8 mouse cellular contexts compared by ENCODE assay signal in the genomic region with DNA sequence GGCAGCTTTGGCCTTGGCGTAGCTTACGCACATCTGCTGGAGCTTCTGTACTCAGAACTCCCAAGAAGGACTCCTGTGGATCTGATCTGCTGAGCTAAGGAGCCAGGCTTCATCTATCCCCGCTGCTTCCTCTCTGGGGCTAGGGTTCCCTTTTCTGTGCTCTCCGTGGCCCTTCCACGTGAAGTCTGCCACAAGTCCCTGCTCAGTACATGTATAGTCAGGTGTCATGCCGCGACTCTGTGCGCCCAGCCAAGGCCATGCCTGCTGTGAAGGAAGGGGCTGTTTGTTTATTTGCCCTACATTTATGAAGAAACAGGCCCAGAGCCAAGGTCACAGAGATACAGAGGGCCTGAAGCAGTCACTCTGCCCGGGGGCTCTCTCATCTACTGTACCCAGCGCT. TPM values are rescaled to one million over a fixed set of nuclear protein-coding genes. Genes with fewer than 3 reads are reported as not detected.
A peak's percentile ranks its signal among the peaks of the same experiment; 100 is the strongest.
DNase-seq lines count a peak whose midpoint lies in the region; ATAC-seq and TF ChIP-seq lines count a peak whose summit lies in the region.

No protein-coding gene starts in this region.

- peaks cover 40% of the 10 kb centered on the region for H3K27me3 ChIP-seq in forebrain, embryonic 14.5 days (replicated peaks; ENCODE audit: control insufficient read depth, insufficient read depth, low read length)
- H3K27me3 ChIP-seq in forebrain, embryonic 11.5 days (ENCODE audit: control insufficient read depth, insufficient read depth, low read length): peaks cover 52% of the 10 kb centered on the region
- peaks cover 3% of the 10 kb centered on the region; the same call in 1 of the 2 replicates for H3K27me3 ChIP-seq in lung, embryonic 16.5 days (ENCODE audit: control insufficient read depth, insufficient read depth, low read depth, low read length)
- peaks cover 29% of the 10 kb centered on the region for H3K27me3 ChIP-seq in liver, embryonic 16.5 days (ENCODE audit: control insufficient read depth, insufficient read depth, low read depth, low read length)

- no peak for ATAC-seq in forebrain, embryonic 14.5 days
- no peak for ATAC-seq in forebrain, embryonic 11.5 days (replicated peaks; ENCODE audit: low FRiP score)
- ATAC-seq in lung, embryonic 16.5 days (ENCODE audit: low read depth): no peak
- no peak for ATAC-seq in liver, embryonic 16.5 days (ENCODE audit: low read depth)

- H3K27ac ChIP-seq in forebrain, embryonic 14.5 days (ENCODE audit: low read depth, low read length): no peak overlapping the region
- no peak overlapping the region for H3K27ac ChIP-seq in forebrain, embryonic 11.5 days (ENCODE audit: low read depth, low read length)
- H3K27ac ChIP-seq in lung, embryonic 16.5 days (ENCODE audit: low read length): peak overlapping the region; percentile 66
- H3K27ac ChIP-seq in liver, embryonic 16.5 days (ENCODE audit: low read length): no peak overlapping the region

- peak overlapping the region; percentile 80; the same call in 1 of the 2 replicates for H3K4me2 ChIP-seq in forebrain, embryonic 14.5 days (ENCODE audit: low read length)
- H3K4me2 ChIP-seq in forebrain, embryonic 11.5 days (ENCODE audit: low read depth, low read length, severe bottlenecking): no peak overlapping the region
- no peak overlapping the region for H3K4me2 ChIP-seq in lung, embryonic 16.5 days (ENCODE audit: low read depth, low read length)
- no peak overlapping the region; the same call in 1 of the 2 replicates for H3K4me2 ChIP-seq in liver, embryonic 16.5 days (ENCODE audit: low read depth, low read length)

- no peaks in the 10 kb centered on the region for H3K36me3 ChIP-seq in forebrain, embryonic 14.5 days (ENCODE audit: control insufficient read depth, insufficient read depth, low read length)
- no peaks in the 10 kb centered on the region for H3K36me3 ChIP-seq in forebrain, embryonic 11.5 days (ENCODE audit: control insufficient read depth, insufficient read depth, low read length)
- no peaks in the 10 kb centered on the region for H3K36me3 ChIP-seq in lung, embryonic 16.5 days (ENCODE audit: control insufficient read depth, insufficient read depth, low read length)
- H3K36me3 ChIP-seq in liver, embryonic 16.5 days (ENCODE audit: control insufficient read depth, insufficient read depth): no peaks in the 10 kb centered on the region

- TF ChIP-seq CTCF in lung, adult 2 months (IDR thresholded peaks at IDR 0.05; ENCODE audit: insufficient read depth, low read length): no peak

- H3K9ac ChIP-seq in forebrain, embryonic 14.5 days (ENCODE audit: low read length): no peak overlapping the region
- H3K9ac ChIP-seq in forebrain, embryonic 11.5 days (ENCODE audit: low read length): no peak overlapping the region
- H3K9ac ChIP-seq in lung, embryonic 16.5 days (ENCODE audit: low read length): no peak overlapping the region
- peak overlapping the region; percentile 64; the same call in 1 of the 2 replicates for H3K9ac ChIP-seq in liver, embryonic 16.5 days (ENCODE audit: low read depth, low read length)

- peak overlapping the region; percentile 37; the same call in 1 of the 2 replicates for H3K4me3 ChIP-seq in forebrain, embryonic 14.5 days (ENCODE audit: low read depth, low read length)
- no peak overlapping the region for H3K4me3 ChIP-seq in forebrain, embryonic 11.5 days (ENCODE audit: low read depth, low read length)
- H3K4me3 ChIP-seq in lung, embryonic 16.5 days (ENCODE audit: low read length): no peak overlapping the region
- H3K4me3 ChIP-seq in lung, adult 2 months (replicated peaks; ENCODE audit: extremely low read depth, low read depth, low read length): no peak overlapping the region
- H3K4me3 ChIP-seq in liver, embryonic 16.5 days (ENCODE audit: low read depth, low read length): no peak overlapping the region

- TF ChIP-seq POLR2A in lung, adult 2 months (IDR thresholded peaks at IDR 0.05; ENCODE audit: borderline replicate concordance, extremely low read depth, low read depth, low read length): no peak

- WGBS in forebrain, embryonic 14.5 days: 51% methylated on average over 10 of the region's 10 CpGs
- 46% methylated on average over 10 of the region's 10 CpGs for whole genome bisulfite sequencing in forebrain, embryonic 11.5 days
- 39% methylated on average over 10 of the region's 10 CpGs for WGBS in lung, embryonic 16.5 days
- WGBS in lung, adult 2 months: 42% methylated on average over 10 of the region's 10 CpGs
- 39% methylated on average over 10 of the region's 10 CpGs for WGBS in liver, embryonic 16.5 days (ENCODE audit: insufficient replicate concordance)

- H3K9me3 ChIP-seq in forebrain, embryonic 14.5 days (replicated peaks; ENCODE audit: control insufficient read depth, low read length): no peaks in the 10 kb centered on the region
- H3K9me3 ChIP-seq in forebrain, embryonic 11.5 days (ENCODE audit: control insufficient read depth, low read length): no peaks in the 10 kb centered on the region
- no peaks in the 10 kb centered on the region for H3K9me3 ChIP-seq in lung, embryonic 16.5 days (ENCODE audit: control insufficient read depth, low read length)
- no peaks in the 10 kb centered on the region for H3K9me3 ChIP-seq in liver, embryonic 16.5 days (replicated peaks; ENCODE audit: control insufficient read depth, low read length)

- DNase-seq in forebrain, embryonic 14.5 days (ENCODE audit: low spot score): no peak
- no peak for DNase-seq in forebrain, embryonic 11.5 days (ENCODE audit: low spot score)
- DNase-seq in lung, adult 2 months: no peak
- peak; percentile 43 to 61 for DNase-seq in adrenal gland, postnatal 36 days
- no peak for DNase-seq in testis, postnatal 14 days (ENCODE audit: low spot score)
- no peak for DNase-seq in thymus, postnatal 14 days

- H3K4me1 ChIP-seq in forebrain, embryonic 14.5 days (ENCODE audit: control insufficient read depth, insufficient read depth, low read length): peaks cover 25% of the 10 kb centered on the region
- H3K4me1 ChIP-seq in forebrain, embryonic 11.5 days (replicated peaks; ENCODE audit: control insufficient read depth, insufficient read depth, low read length): peaks cover 23% of the 10 kb centered on the region
- H3K4me1 ChIP-seq in lung, embryonic 16.5 days (replicated peaks; ENCODE audit: control insufficient read depth, insufficient read depth, low read length): peaks cover 24% of the 10 kb centered on the region
- peaks cover 13% of the 10 kb centered on the region for H3K4me1 ChIP-seq in lung, adult 2 months (ENCODE audit: control insufficient read depth, insufficient read depth, low read length)
- peaks cover 38% of the 10 kb centered on the region for H3K4me1 ChIP-seq in liver, embryonic 16.5 days (ENCODE audit: control insufficient read depth, low read depth, low read length)

RNA-seq across cellular contexts. Expression of a gene that starts 4.5 kb away (rescaled TPM):
- 4.4 and 5.4 TPM in 2 replicates for polyA plus RNA-seq in forebrain, embryonic 14.5 days (2014; fragmentation: Nextera tagmentation; extraction: Ambion mirVana)
- polyA plus RNA-seq in forebrain, embryonic 11.5 days (2014; fragmentation: Nextera tagmentation; extraction: Ambion mirVana): 9.1 and 9.8 TPM in 2 replicates
- polyA plus RNA-seq in lung, embryonic 16.5 days (2015; fragmentation: Nextera tagmentation; extraction: Ambion mirVana): 15.9 and 16.9 TPM in 2 replicates
- polyA plus RNA-seq in lung, adult 2 months (2012; rRNA removed): 58.8 and 106 TPM in 2 replicates
- 10 to 100 TPM; 33.7 to 34.8 TPM for total RNA-seq in adrenal gland, postnatal 36 days (2021)
- 5.1 and 6.1 TPM in 2 replicates for polyA plus RNA-seq in liver, embryonic 16.5 days (2015; fragmentation: Nextera tagmentation; extraction: Ambion mirVana)

RNA-seq across cellular contexts. Expression of a gene that starts 6.8 kb away (rescaled TPM):
- 34.7 and 41.4 TPM in 2 replicates for polyA plus RNA-seq in forebrain, embryonic 14.5 days (2014; fragmentation: Nextera tagmentation; extraction: Ambion mirVana)
- polyA plus RNA-seq in forebrain, embryonic 11.5 days (2014; fragmentation: Nextera tagmentation; extraction: Ambion mirVana): 35.7 and 38.4 TPM in 2 replicates
- polyA plus RNA-seq in lung, embryonic 16.5 days (2015; fragmentation: Nextera tagmentation; extraction: Ambion mirVana): 23.0 and 23.2 TPM in 2 replicates
- polyA plus RNA-seq in lung, adult 2 months (2012; rRNA removed): 20.4 and 25.3 TPM in 2 replicates
- total RNA-seq in adrenal gland, postnatal 36 days (2021): 1 to 10 TPM; 5.5 to 7.0 TPM
- 3.9 and 4.0 TPM in 2 replicates for polyA plus RNA-seq in liver, embryonic 16.5 days (2015; fragmentation: Nextera tagmentation; extraction: Ambion mirVana)

Comparison
In these comparisons a context has a peak if more than half of its experiments do, and no peak if none do; other contexts are left out.
1. DNase-seq: peak in adrenal gland, postnatal 36 days (2 of 2); none in forebrain, embryonic 14.5 days (single experiment), forebrain, embryonic 11.5 days (single experiment), lung, adult 2 months (single experiment), testis, postnatal 14 days (single experiment) and thymus, postnatal 14 days (single experiment).